Mouse (Mus musculus) liver, embryonic 16.5 days (tissue): Measurements from ENCODE around the gene Tesk2. TPM values are rescaled to one million over a fixed set of nuclear protein-coding genes. Genes with fewer than 3 reads are reported as not detected.

Source experiments
- ATAC-seq: fragments of 200-750 bp; cut with Nextera tagmentation; 2 replicates; pipeline ENCODE4 v1.8.0; 2017; ENCODE audit warnings: low read depth, mild to moderate bottlenecking, moderate number of reproducible peaks, moderate library complexity
- H3K27ac ChIP-seq: fragments of 300-500 bp; sonication (generic); 2 replicates; pipeline ENCODE4 v1.5.1; 2014; ENCODE audit warnings: mild to moderate bottlenecking, low read length
- H3K27me3 ChIP-seq: fragments of 300-500 bp; sonication (generic); 2 replicates; pipeline ENCODE4 v1.6.1; 2014; ENCODE audit warnings: low read depth, low read length, mixed read lengths; ENCODE audit not compliant: control insufficient read depth, insufficient read depth
- H3K36me3 ChIP-seq: fragments of 300-500 bp; sonication (generic); 2 replicates; pipeline ENCODE4 v1.6.1; 2014; ENCODE audit warnings: mild to moderate bottlenecking; ENCODE audit not compliant: control insufficient read depth, insufficient read depth
- H3K4me1 ChIP-seq: fragments of 300-500 bp; sonication (generic); 2 replicates; pipeline ENCODE4 v1.6.1; 2014; ENCODE audit warnings: low read depth, low read length, mixed read lengths; ENCODE audit not compliant: control insufficient read depth
- H3K4me2 ChIP-seq: fragments of 300-500 bp; sonication (generic); 2 replicates; pipeline ENCODE4 v1.6.1; 2014; ENCODE audit warnings: low read depth, low read length, mixed read lengths
- H3K4me3 ChIP-seq: fragments of 300-500 bp; sonication (generic); 2 replicates; pipeline ENCODE4 v1.5.1; 2014; ENCODE audit warnings: low read depth, mild to moderate bottlenecking, low read length
- H3K9ac ChIP-seq: fragments of 300-500 bp; sonication (generic); 2 replicates; pipeline ENCODE4 v1.6.1; 2014; ENCODE audit warnings: low read depth, low read length
- H3K9me3 ChIP-seq: fragments of 300-500 bp; sonication (generic); replicated peaks from 2 replicates; pipeline ENCODE4 v1.6.1; 2016; ENCODE audit warnings: low read length; ENCODE audit not compliant: control insufficient read depth
- WGBS: fragments of 180-500 bp; shearing (Covaris S2); extraction: QIAGEN DNeasy Blood & Tissue Kit; methylation state at CpG from one replicate; pipeline ENCODE4 v1.1.7; 2014; ENCODE audit not compliant: insufficient replicate concordance; 5-methylcytosine and 5-hydroxymethylcytosine counted together
- polyA plus RNA-seq: library from polyadenylated mRNA; unstranded; fragments of >200 nt; fragmentation: Nextera tagmentation; extraction: Ambion mirVana; gene quantifications from 2 replicates; pipeline ENCODE4 v1.2.1, GENCODE M21; 2015

Gene Tesk2
- polyA plus RNA-seq, 1 experiment from 2014 or later = 5.9 TPM

GRCm38 (mm10) chr4:116819968-116820901, 99.5 kb downstream of the Tesk2 start:
- no peak overlapping the region for H3K9ac ChIP-seq
- 30% methylated on average over 32 of the region's 32 CpGs for WGBS
- no peaks in the 10 kb centered on the region for H3K36me3 ChIP-seq
- H3K27ac ChIP-seq = no peak overlapping the region
- H3K4me2 ChIP-seq = peak overlapping the region; percentile 98
- H3K9me3 ChIP-seq = no peaks in the 10 kb centered on the region
- peak overlapping the region; percentile 65 for H3K4me3 ChIP-seq
- H3K27me3 ChIP-seq = peaks cover 15% of the 10 kb centered on the region
- peaks cover 10% of the 10 kb centered on the region for H3K4me1 ChIP-seq
- ATAC-seq = no peak

GRCm38 (mm10) chr4:116820902-116821693, 100.3 kb downstream of the Tesk2 start:
- peak overlapping the region; percentile 58 for H3K9ac ChIP-seq
- no peak overlapping the region for H3K27ac ChIP-seq
- H3K27me3 ChIP-seq = peaks cover 15% of the 10 kb centered on the region
- peak; percentile 77 for ATAC-seq
- peak overlapping the region; percentile 65 for H3K4me3 ChIP-seq
- H3K9me3 ChIP-seq = no peaks in the 10 kb centered on the region
- H3K36me3 ChIP-seq = no peaks in the 10 kb centered on the region
- peaks cover 10% of the 10 kb centered on the region for H3K4me1 ChIP-seq
- peak overlapping the region; percentile 98 for H3K4me2 ChIP-seq
- WGBS = under 1% methylated on average over 51 of the region's 51 CpGs

GRCm38 (mm10) chr4:116821694-116822016, 100.9 kb downstream of the Tesk2 start, which contains the start of gene Hpdl:
Gene Hpdl, minus strand, starts transcription at chr4:116821707.
- Histone ChIP-seq H3K9ac (peak within 1 kb of the TSS; percentile 58), H3K4me2 (peak within 1 kb of the TSS; percentile 98), H3K4me3 (peak within 1 kb of the TSS; percentile 65), H3K4me1 (peaks cover 10% of the 10 kb centered on the region), H3K27ac (no peak within 1 kb of the TSS), H3K27me3 (peaks cover 15% of the 10 kb centered on the region), H3K9me3 (no peaks in the 10 kb centered on the region), H3K36me3 (no peaks in the 10 kb centered on the region)
- no peak for ATAC-seq
- WGBS = 10% methylated on average over 9 of the region's 9 CpGs

- Histone ChIP-seq H3K27me3 (peaks cover 15% of the 10 kb centered on the region), H3K4me1 (peaks cover 10% of the 10 kb centered on the region), H3K9me3 (no peaks in the 10 kb centered on the region), H3K36me3 (no peaks in the 10 kb centered on the region), H3K27ac (no peak overlapping the region), H3K9ac (peak overlapping the region; percentile 70), H3K4me3 (peak overlapping the region; percentile 66), H3K4me2 (peak overlapping the region; percentile 62)
- ATAC-seq = peak; percentile 50
- WGBS = under 1% methylated on average over 29 of the region's 29 CpGs
These were observed 103.8 kb downstream of the Tesk2 start for GRCm38 (mm10) chr4:116824541-116825004.

GRCm38 (mm10) chr4:116827819-116828218, 107.1 kb downstream of the Tesk2 start:
- H3K4me1 ChIP-seq = peaks cover 3% of the 10 kb centered on the region; the same call in 1 of the 2 replicates
- ATAC-seq = no peak; the same call in 1 of the 2 replicates
- H3K27me3 ChIP-seq = no peaks in the 10 kb centered on the region
- no peak overlapping the region for H3K9ac ChIP-seq
- WGBS = 0% methylated on average over 4 of the region's 4 CpGs
- H3K4me2 ChIP-seq = no peak overlapping the region
- no peaks in the 10 kb centered on the region for H3K36me3 ChIP-seq
- no peaks in the 10 kb centered on the region for H3K9me3 ChIP-seq
- H3K27ac ChIP-seq = no peak overlapping the region
- no peak overlapping the region for H3K4me3 ChIP-seq

GRCm38 (mm10) chr4:116829364-116830069, 108.8 kb downstream of the Tesk2 start:
- no peak for ATAC-seq
- 47% methylated on average over 6 of the region's 6 CpGs for WGBS
- no peak overlapping the region for H3K9ac ChIP-seq
- H3K27ac ChIP-seq = no peak overlapping the region
- H3K27me3 ChIP-seq = no peaks in the 10 kb centered on the region
- H3K4me1 ChIP-seq = peaks cover 3% of the 10 kb centered on the region; the same call in 1 of the 2 replicates
- no peak overlapping the region for H3K4me3 ChIP-seq
- H3K36me3 ChIP-seq = no peaks in the 10 kb centered on the region
- H3K4me2 ChIP-seq = no peak overlapping the region
- H3K9me3 ChIP-seq = no peaks in the 10 kb centered on the region

GRCm38 (mm10) chr4:116830070-116830368, 109.3 kb downstream of the Tesk2 start:
- no peak overlapping the region for H3K4me3 ChIP-seq
- no peak overlapping the region for H3K27ac ChIP-seq
- no peak overlapping the region for H3K4me2 ChIP-seq
- 42% methylated on average over 6 of the region's 6 CpGs for WGBS
- H3K36me3 ChIP-seq = no peaks in the 10 kb centered on the region
- no peaks in the 10 kb centered on the region for H3K9me3 ChIP-seq
- H3K9ac ChIP-seq = no peak overlapping the region
- no peaks in the 10 kb centered on the region for H3K27me3 ChIP-seq
- H3K4me1 ChIP-seq = peaks cover 3% of the 10 kb centered on the region; the same call in 1 of the 2 replicates
- ATAC-seq = no peak

- no peaks in the 10 kb centered on the region for H3K4me1 ChIP-seq
These were observed 118.3 kb downstream of the Tesk2 start for GRCm38 (mm10) chr4:116838999-116839398.

More at GRCm38 (mm10) chr4:116838999-116839398, 118.3 kb downstream of the Tesk2 start:
- Histone ChIP-seq H3K4me2 (no peak overlapping the region), H3K4me3 (no peak overlapping the region), H3K27me3 (peaks cover 11% of the 10 kb centered on the region), H3K27ac (no peak overlapping the region), H3K9me3 (no peaks in the 10 kb centered on the region), H3K9ac (no peak overlapping the region), H3K36me3 (no peaks in the 10 kb centered on the region)
- whole genome bisulfite sequencing = 34% methylated on average over 2 of the region's 2 CpGs
- ATAC-seq = peak; percentile 58; the same call in 1 of the 2 replicates
